Mouse (Mus musculus): ENCODE measurements around the gene Fbxo8.

The Fbxo8 gene

DNA sequence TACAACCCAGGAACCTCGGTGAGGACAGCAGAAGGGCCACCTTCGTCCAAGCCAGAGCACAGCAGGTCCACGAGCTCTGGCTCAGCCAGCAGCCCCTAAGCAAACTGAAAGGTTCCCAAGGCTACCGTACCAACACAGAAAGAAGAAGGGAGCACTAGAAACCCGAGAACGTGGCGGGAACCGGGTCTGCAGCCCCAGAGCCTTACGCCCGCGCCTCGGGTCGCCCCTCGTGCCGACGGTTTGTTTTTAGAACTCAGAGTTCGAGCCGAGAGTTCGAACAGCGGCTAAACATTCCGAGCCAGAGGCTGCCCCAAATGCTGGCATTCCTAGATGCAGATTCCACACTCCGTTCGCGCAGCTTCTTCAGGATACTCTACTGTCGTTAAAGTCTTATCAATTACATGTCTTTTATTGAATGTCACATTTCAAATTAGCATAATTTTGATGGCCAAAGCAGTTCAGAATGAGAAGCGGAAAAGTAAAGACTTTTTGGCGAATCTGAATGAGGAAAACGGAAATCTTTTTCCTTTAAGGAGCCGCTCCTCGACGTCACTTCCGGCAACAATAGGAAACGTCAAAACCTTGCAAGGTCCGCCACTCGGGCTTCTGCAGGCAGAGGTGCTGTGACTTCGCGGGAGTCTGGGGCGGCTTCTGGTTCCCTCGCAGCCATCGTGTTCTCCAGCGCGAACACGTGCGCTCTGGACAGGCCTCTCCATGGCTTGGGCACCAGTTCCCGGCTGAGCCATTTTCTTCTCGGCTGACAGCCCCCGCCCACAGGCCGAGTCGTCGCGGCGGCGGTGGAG is at the start of gene Fbxo8, which contains the start of gene Cep44:
Gene Fbxo8 (plus strand): TSS at position 533 of the 803 bp plus-strand sequence.
Gene Cep44 (minus strand): TSS at position 490 of the 803 bp plus-strand sequence.
- DNase-seq (ENCODE audit: low spot score in 2 of 2): peak; percentile 42 to 70

- no peak for DNase-seq (ENCODE audit: low spot score in 2 of 2)
Observed at GRCm38 (mm10) chr8:56501911-56502310, 49.0 kb upstream of the Fbxo8 start.

DNA sequence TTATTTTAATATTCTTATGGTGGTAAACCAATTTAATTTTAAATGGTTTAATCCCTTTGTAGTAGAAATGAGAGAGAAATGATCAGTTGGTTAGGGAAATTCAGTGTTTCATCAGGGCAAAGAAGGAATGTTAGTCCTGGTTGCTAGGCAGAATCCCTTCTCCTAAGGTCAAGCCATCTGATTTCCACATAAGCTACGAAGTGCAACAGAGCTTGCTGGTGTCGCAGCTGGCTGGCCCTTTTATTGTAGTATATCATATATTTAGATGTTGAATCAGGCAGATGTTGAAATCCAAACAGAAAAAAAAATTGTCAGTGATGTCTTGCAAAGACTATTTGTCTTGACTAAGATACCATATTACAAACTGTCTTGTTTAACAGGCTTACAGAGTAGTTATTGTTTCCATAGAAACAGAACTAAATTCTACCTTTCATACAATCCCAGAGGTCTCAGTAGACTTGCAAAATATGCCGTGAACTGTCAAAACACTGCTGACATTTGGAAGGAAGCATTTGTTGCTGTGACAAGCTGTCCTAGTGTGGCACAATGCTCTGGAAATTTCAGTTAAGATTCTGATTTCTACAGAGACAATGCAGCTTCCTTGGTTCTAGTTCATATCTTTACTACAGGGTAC is 42.5 kb upstream of the Fbxo8 start:
- DNase-seq (ENCODE audit: low spot score in 2 of 2): no peak

GRCm38 (mm10) chr8:56508952-56509479 is 41.9 kb upstream of the Fbxo8 start:
- no peak for DNase-seq (ENCODE audit: low spot score in 2 of 2)

DNA sequence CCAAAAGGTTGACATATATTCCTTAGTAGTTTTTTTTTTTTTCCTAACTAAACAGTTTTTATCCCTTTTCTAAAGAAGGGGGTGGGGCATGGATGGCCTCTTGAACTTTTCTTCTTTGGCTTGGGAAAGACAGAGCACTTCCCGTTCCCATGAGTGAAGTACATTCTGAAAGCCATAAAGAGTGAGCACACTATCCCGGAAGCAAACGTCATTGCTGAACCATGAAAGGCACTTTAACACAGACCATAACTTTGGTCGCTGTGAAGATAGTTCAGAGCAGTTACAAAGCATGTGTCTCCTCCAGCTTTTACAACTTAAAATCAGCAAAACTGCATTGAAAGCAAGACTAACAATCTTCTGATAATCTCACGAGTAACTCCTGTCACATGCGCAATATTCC is 32.0 kb upstream of the Fbxo8 start:
- no peak for DNase-seq (ENCODE audit: low spot score in 2 of 2)

DNA sequence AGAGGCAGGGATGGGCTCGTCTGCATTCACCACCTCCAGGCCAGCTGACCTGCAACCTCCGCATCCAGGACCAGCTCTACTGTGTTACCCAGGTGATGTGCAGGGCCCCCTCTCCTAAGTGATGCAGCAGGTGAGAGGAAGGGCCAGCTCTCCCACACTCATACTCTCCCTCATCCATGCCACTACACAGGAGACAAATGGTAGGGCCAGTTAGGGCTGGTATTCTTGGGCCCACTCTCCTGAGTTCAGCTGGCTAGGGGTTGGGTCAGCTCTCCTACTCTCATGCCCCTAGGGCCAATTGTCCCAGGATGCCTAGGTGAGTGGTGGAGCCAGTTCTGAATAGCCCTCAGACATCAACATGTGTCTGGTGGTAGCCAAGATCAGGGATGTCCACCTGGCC is 30.6 kb upstream of the Fbxo8 start:
- DNase-seq (ENCODE audit: low spot score in 2 of 2): no peak

- DNase-seq (ENCODE audit: low spot score in 2 of 2): no peak
Observed at GRCm38 (mm10) chr8:56521051-56521450, 29.8 kb upstream of the Fbxo8 start.

DNA sequence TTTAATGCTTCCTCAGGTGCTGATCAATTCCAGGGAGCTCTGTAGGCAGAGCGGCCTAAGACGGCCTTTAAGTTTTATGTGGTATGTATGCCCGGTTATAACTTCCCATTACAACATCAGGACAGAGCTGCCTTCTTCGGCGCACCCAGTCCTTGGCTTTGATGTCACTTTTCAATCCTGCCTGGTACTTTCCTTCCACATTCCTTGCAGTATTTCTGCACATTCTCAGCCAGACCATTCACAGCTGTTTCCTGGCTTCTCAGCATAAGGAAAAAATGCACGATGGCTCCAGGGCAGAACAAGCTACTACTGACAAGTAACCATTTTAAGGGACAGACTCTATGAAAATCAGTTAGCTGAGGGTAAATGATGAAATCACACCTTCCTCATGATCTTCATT is 22.0 kb upstream of the Fbxo8 start:
- DNase-seq (ENCODE audit: low spot score in 2 of 2): no peak

DNA sequence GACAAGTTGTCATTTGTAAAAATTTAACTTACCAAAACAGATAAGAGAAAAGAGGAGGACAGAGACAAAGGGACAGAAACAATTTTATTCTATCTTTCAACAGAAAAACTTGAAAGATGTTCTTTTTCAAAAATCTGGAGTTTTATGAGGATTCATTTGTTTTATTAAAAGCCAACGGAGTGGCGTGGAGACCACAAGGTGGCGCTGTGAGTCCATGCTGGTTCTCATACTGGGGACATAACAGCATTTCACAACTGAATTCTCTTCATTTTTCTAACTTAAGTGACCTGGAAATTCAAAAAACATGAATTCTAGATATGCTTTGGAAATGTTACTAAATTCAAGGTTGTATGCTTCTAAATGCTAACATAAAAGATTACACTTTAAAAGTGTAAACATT is 20.5 kb upstream of the Fbxo8 start:
- DNase-seq (ENCODE audit: low spot score in 2 of 2): peak; percentile 42 to 59

DNA sequence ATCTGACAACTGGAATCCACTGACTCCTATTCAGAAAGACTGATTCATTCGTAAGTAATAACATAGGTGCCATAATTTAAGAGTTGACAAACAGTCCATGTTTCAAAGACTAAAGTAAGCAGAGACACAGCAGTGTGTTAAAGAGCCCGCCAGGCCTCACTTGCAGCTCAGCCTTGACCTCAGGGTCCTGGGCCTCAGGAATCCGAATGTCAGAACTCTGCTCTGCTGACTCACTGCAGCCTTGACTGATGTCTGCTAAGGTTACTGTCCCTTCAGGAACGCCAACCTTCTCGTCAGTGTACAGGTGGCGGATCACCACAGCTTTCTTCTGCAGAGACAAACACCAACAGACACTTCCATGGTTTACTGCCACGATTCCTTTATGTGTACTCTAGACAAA is 10.2 kb upstream of the Fbxo8 start:
- no peak for DNase-seq (ENCODE audit: low spot score in 2 of 2)

DNA sequence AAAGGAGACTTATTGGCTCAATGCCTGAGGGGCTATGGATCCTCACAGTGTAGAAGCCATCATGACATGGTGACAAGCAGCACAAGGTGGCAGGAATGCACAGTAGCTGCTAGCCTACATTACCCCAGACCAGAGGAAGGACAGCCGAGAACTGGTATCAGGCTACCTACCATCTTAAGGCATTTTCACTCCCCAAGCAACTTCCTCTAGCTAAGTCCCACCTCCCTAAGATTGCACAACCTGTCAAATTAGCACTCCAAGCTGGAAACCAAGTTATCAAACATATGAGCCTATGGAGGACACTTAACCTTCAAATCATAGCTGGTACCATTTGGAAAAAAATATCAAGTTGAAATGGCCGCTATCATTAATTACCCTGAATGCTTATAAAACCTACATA is 3.0 kb upstream of the Fbxo8 start:
- DNase-seq (ENCODE audit: low spot score in 2 of 2): no peak

DNA sequence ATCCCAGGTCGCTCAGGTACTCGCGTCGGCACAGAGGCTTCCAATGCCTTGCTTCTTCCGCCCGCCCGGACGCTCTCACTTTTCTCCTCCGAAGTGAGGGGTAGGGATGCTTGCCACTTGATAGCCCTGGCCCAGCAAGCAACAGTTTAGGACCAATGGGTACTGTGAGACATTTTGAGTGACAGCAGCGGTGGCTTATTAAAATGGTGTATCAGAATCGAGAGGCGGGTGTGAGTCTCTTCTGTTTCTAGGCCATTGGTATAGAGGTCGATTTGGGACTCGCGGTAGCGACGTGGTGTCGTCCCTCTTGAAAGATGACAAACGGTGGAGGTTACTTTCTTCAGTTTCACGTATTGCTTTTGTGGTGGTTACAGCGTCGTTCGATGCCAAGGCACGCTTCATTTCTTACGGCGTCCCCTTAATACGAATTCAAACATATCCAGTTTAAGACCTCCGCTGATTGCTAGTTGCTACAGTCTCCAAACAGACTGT is 517 bp downstream of the Fbxo8 start:
- peak; percentile 56 to 85 for DNase-seq (ENCODE audit: low spot score in 2 of 2)

- no peak for DNase-seq (ENCODE audit: low spot score in 2 of 2)
Observed at GRCm38 (mm10) chr8:56552045-56552444, 1.2 kb downstream of the Fbxo8 start.

- DNase-seq (ENCODE audit: low spot score in 2 of 2): no peak
Observed at GRCm38 (mm10) chr8:56552551-56553103, 1.7 kb downstream of the Fbxo8 start.

GRCm38 (mm10) chr8:56564399-56565047 is 13.6 kb downstream of the Fbxo8 start:
- no peak for DNase-seq (ENCODE audit: low spot score in 2 of 2)

GRCm38 (mm10) chr8:56566856-56567255 is 16.0 kb downstream of the Fbxo8 start:
- DNase-seq (ENCODE audit: low spot score in 2 of 2): no peak

DNA sequence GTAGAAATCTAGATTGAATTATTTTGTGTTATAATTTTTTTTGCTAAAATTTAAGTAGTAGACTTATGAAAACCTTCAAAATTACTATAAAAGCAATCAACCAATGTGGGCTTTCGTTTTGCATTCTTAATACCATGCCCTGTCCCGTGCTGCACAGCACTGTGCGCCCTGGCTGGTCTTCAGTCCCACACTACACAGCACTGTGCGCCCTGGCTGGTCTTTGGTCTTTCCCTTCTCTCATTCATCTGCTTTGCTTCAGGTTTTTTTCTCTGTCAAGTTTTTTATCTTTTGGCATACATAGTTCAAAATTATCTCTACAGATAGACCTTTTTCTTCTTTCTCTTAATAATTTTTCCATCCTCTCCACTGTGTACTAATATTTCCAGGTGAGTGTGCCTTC is 30.0 kb downstream of the Fbxo8 start:
- DNase-seq (ENCODE audit: low spot score in 2 of 2): no peak

DNA sequence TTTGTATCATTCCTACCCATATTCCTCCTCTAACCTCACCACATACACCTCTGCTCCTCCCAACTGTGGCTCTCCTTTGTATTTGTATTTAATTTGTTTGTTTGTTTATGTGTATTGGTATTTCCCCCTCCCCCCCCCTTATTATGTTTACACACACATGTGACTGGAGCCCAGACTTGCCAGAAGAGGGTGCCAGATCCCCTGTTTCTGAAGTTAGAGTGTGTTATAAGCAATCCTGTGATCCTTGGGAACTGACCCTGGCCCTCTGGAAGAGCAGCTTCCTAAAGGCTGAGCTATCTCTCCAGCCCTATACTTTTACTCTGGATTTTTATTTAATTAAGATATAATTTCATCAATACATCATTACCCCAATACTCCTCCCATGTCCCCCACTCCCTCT is 32.0 kb downstream of the Fbxo8 start:
- peak in 1 of 2 experiments; percentile 10 for DNase-seq (ENCODE audit: low spot score in 2 of 2)

GRCm38 (mm10) chr8:56589004-56589403 is 38.1 kb downstream of the Fbxo8 start:
- no peak for DNase-seq (ENCODE audit: low spot score in 2 of 2)

DNA sequence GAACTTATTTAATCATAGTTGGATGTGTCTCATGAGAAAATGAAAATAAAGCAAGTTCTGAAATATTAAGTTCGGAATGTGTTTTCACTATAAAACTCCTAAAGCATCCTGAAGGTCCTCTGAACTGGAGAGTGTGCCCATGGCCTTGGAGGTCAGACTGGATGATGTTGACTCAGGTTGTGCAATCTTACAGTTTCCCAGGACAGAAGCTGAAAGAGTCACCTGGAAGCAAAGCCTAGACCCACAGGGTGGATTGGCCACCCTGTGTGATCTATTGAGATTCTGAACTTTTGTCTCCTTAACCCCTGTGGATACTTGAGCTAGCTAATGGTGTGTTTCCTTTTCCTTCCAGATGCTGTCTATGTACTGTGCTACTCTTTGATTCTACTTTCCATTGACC is 40.2 kb downstream of the Fbxo8 start:
- DNase-seq (ENCODE audit: low spot score in 2 of 2): no peak

- DNase-seq (ENCODE audit: low spot score in 2 of 2): no peak
Observed at GRCm38 (mm10) chr8:56591502-56591901, 40.6 kb downstream of the Fbxo8 start.

GRCm38 (mm10) chr8:56606481-56606880 is 55.6 kb downstream of the Fbxo8 start:
- DNase-seq (ENCODE audit: low spot score in 2 of 2): no peak

Measured in cerebellum, postnatal 4 days (tissue).